Mouse (Mus musculus): ENCODE measurements around the gene Fabp7.

DNA sequence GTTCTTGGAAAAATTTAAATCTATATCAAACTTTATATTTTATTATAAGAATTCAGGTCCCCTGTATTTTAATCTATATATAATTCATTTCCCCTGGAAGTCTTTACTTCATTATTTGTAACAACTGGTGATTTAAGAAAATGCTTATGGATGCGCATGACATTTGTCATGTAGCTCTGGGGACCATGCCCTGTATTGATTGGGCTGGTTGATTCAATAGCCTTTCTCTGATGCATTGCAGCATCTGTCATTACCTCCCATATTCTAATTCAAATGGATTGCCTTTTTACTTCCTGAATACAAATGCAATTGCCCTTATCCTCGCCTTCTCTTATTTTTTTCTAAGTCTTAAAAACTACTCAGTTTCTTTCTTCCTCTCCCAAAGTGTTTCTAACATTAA is 29.6 kb downstream of the Fabp7 start:
- no peak for TF ChIP-seq CTCF (IDR thresholded peaks at IDR 0.05; ENCODE audit: borderline replicate concordance, insufficient read depth, low read length)
- no peak for TF ChIP-seq POLR2A (IDR thresholded peaks at IDR 0.05; ENCODE audit: low read depth, low read length)

All from embryonic fibroblast, embryonic 13.5 days (primary cell).